Mouse (Mus musculus) forelimb bud, embryonic 11.5 days (tissue): Measurements from ENCODE around the gene Cops7b.
A peak's percentile ranks its signal among the peaks of the same experiment; 100 is the strongest.

Experiments
- DNase-seq: peaks from one replicate; pipeline ENCODE4 v3.0.0-alpha.2; 2012; ENCODE audit warnings: low read depth, low spot score

Cops7b gene

GRCm38 (mm10) chr1:86596512-86596911, 13.8 kb downstream of the Cops7b start:
- DNase-seq, result no peak

- peak; percentile 24 for DNase-seq
These were observed 15.8 kb downstream of the Cops7b start for GRCm38 (mm10) chr1:86598516-86598915.

GRCm38 (mm10) chr1:86600117-86600516, 17.4 kb downstream of the Cops7b start:
- DNase-seq, result no peak

- DNase-seq, result no peak
These were observed 28.2 kb downstream of the Cops7b start for GRCm38 (mm10) chr1:86610954-86611353.

- DNase-seq, result no peak
These were observed 29.4 kb downstream of the Cops7b start for GRCm38 (mm10) chr1:86612081-86612480.

GRCm38 (mm10) chr1:86614269-86614668, 31.6 kb downstream of the Cops7b start:
- DNase-seq, result no peak

- DNase-seq, result peak; percentile 68
These were observed 35.9 kb downstream of the Cops7b start for GRCm38 (mm10) chr1:86618454-86619125.

- no peak for DNase-seq
These were observed 39.6 kb downstream of the Cops7b start for GRCm38 (mm10) chr1:86622296-86622695.

- DNase-seq, result no peak
These were observed 40.6 kb downstream of the Cops7b start for GRCm38 (mm10) chr1:86623001-86624000.

GRCm38 (mm10) chr1:86628270-86628669, 45.6 kb downstream of the Cops7b start:
- DNase-seq, result no peak

- no peak for DNase-seq
These were observed 47.2 kb downstream of the Cops7b start for GRCm38 (mm10) chr1:86629936-86630335.

- DNase-seq, result no peak
These were observed 47.8 kb downstream of the Cops7b start for GRCm38 (mm10) chr1:86630527-86630926.

GRCm38 (mm10) chr1:86632732-86633380, 50.2 kb downstream of the Cops7b start:
- no peak for DNase-seq

GRCm38 (mm10) chr1:86633434-86633833, 50.7 kb downstream of the Cops7b start:
- DNase-seq, result no peak

- DNase-seq, result no peak
These were observed 51.4 kb downstream of the Cops7b start for GRCm38 (mm10) chr1:86633840-86634750.

GRCm38 (mm10) chr1:86634751-86635359, 52.2 kb downstream of the Cops7b start:
- DNase-seq, result peak; percentile 30

GRCm38 (mm10) chr1:86643101-86643809, 60.6 kb downstream of the Cops7b start:
- no peak for DNase-seq

- DNase-seq, result no peak
These were observed 64.8 kb downstream of the Cops7b start for GRCm38 (mm10) chr1:86647517-86647916.

- peak; percentile 62 for DNase-seq
These were observed 67.6 kb downstream of the Cops7b start for GRCm38 (mm10) chr1:86650272-86650671.

- no peak for DNase-seq
These were observed 70.0 kb downstream of the Cops7b start for GRCm38 (mm10) chr1:86652675-86653074.
